Mouse (Mus musculus) urinary bladder, postnatal 10 days (tissue): ENCODE data around the gene Cd3e.

Experiments
- DNase-seq: peaks from one replicate; pipeline ENCODE4 v3.0.0; 2022; ENCODE audit warnings: low spot score

The Cd3e gene

DNA sequence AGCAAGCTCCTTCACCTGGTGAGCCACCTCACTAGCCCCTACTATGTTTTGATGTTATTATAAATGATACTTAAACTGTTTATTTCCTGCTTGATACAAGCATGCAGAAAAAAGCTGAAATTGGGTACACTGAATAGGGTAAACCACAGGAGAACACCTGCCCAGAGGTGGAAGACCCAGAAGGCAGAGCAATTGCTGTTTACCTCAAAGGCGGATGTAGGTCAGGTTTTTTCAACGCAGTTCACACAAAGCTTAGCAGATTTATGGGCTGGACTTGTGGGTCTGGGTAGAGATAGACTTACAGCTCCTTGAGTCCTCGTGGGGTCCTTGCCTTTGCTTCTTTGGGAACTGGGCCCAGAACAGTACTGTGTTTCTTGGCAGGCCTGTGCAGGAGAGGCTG is 6.4 kb upstream of the Cd3e start:
- no peak for DNase-seq

DNA sequence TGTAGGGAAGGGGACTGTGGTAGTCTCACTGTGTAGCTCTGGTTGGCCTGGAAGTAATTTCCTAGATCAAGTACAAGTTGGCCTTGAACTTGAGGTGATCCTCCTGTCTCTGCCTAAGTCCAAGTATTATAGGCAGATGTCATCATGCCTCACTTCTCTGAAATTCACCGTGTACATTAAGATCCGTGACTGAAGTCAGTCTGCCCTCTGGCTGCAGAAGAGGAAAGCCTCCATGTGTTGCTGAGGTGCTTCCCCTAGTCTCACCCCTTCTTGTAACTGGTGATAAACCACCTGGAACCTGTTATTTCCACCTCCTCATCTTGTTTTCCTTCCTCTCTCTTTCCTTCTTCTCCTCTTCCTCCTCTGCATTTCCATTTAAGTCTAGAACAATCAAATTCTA is 5.5 kb upstream of the Cd3e start:
- DNase-seq: no peak

DNA sequence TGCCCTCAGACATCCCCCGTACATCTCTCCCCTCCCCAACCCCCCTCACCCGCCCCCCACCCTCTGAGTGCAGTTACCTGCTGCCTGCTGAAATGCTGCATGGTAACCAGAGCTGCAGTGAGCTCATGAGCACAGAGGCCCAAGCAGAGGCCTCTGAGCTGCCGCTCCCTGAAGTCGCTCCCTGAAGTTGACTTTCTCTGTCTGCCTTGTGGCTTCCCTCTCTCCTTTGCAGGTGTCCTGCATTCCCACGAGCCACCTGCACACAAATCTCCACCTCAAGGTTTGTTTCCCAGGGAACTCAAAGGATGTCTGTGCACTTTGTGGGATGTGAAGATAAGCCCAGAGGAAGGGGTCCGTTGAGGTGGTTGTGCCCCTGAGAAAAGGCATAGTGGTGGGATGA is 1.9 kb upstream of the Cd3e start:
- no peak for DNase-seq

DNA sequence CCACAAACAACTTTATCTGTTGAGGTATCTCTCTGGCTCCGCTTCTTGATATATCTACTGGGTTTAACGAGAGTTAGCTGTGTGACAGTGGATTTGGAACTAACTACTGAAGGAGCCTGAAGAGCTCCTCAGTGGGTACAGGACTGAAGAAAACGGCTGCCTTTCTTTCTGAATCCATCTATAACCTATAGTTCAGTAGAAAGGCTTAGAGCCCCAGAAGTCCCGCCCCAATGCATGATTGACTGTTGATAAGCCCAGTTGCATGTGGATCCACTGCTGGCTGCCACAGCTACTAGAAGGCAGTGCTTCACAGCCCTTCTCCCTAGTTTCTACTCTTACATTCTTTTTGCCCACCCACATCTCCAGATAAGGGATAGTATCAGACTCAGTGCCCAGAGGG is 1.0 kb upstream of the Cd3e start:
- no peak for DNase-seq

DNA sequence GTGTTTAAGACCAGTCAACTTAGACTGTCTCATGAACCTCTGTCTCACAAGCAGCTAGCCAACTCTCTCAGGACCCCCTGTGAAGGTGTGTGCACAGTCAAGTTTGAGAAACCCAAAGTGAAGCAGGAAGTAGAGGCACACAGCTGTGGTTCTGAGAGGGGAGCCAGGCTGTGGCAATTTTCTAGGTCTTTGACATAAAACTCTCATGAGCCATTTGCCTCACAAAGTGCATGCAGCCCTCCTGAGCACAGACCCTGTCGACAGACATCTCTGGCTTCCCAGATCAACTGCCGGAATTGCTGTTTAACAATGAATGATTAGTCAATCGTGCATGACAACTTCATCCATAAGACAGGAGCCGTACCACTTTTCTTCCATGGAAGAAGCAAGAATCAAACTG is 1.1 kb downstream of the Cd3e start:
- DNase-seq: no peak

DNA sequence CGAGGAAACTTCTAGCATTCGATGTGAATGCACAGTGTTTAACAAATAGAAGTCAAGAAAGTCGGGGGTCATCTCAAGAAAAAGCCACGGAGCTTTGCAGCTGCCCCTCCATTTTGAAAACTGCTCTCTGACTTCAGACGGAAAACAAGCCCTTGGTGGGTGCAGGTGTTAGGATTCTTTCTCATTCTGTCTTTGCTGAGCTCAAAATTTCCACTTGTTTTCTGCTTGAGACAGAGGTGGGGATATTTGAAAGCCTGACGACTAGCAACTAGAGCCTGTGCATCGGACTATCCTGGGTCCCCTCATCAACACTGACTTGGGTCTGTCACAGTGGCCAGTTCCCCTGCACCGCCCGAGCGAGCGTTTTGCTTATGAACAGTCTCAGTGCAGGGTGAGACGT is 2.0 kb downstream of the Cd3e start:
- no peak for DNase-seq

DNA sequence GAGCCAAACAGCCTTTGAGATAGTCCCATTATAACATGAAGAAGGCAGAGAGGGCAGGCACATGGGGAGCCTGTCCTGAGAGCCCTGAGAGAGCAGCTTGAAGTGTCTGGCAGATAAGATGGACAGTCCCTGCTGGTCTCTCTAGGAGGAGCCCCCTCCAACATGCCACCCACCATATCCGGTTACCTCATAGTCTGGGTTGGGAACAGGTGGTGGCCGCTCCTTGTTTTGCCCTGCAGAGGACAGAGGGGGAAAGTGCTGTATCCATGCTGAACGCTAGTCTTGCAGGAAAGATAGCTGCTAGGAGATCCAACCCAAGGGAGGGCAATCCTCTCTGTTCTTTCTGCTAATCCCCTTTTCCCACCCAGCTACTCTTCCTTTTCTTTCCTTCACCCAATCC is 9.2 kb downstream of the Cd3e start:
- no peak for DNase-seq

DNA sequence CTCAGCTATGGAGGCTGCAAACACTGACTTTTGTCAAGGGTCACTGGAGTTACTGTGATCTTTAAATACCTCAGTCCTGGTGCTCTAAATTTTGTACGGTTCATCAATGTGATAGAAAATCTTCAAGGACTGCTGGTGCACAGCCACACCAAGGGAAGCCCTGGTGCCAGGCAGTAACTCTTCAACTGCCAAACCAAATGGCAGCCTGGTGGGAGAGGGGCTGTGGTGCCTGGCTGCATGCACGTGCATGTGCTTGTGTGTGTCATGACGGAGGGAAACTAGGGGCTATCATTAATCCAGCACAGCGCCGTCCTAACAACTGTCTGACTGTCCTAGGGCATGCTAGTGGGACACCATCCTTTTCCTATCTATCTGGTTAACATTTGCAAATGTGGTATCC is 9.7 kb downstream of the Cd3e start:
- DNase-seq: no peak

DNA sequence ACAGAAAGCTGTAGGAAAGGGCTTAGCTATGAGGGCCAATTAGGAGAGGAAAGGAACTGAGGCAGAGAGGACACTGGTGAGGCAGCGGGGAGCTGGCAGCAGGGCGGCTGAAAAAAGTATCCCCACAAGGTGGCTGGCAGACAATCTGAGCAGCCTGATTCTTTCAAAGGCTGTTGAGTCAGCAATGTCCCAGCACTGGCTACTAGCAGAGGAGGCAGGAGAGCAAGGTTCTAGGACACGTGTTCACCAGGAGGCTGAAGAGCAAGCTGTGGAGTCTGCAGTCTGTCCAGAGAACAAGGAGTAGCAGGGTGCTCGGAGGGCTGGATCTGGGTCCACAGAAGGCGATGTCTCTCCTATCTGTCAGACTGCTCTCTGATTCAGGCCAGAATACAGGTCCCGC is 10.3 kb downstream of the Cd3e start:
- no peak for DNase-seq

DNA sequence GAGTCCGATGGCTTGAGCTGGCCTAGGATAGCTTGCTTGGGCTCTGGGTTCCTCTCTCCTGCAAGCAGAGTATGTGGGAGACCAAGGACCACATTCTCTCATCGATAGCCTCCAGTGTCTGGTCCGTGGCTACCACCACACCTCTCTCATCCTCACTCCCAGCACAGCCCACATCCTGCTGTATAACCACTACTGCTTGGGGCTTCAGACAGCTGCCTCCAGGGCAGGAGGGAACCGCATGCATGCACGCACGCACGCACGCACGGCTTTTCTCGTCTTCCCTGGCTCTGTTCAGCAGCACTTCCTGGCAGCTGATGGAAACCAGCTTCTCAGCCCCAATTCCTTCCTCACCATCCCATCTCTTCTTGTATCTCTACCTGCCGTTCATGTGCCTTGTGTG is 11.3 kb downstream of the Cd3e start:
- no peak for DNase-seq

DNA sequence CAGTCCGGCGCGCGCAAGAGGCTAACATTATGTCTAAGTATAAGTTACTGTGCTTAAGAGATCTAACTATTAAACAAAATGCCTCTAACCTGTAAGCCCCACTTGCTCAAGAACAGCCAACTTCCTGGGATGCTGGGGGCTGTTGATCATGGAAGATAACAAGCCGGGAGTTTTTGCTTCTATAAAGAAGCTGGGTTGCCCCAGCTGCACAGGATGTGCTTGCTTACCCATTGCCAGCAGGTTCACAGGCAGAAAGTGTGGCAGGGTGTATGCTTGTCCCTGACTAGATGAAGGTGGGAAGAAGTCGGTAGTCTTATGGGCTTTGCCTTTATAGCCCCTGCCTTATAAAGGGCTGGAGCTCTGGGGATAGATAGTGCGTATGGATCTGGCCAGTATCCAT is 12.8 kb downstream of the Cd3e start:
- DNase-seq: no peak

DNA sequence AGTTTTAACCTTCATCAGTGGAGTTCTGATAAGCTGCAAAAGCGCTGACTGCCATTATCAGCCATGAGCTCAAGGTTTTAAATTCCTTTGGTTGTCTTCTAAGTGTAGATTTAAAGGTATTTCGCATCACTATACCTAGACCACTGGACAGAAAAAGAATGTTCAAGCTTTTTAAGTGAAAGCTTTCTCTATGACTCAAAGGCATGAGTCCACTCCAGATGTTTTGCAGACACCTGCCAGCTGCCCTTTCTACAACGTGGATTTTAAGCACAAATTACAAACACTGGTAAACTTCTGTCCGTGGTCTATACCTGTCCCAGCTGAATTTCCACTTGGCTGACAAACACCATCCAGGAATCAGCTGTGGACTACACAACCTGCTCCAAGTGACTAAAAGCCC is 14.5 kb downstream of the Cd3e start:
- DNase-seq: no peak

DNA sequence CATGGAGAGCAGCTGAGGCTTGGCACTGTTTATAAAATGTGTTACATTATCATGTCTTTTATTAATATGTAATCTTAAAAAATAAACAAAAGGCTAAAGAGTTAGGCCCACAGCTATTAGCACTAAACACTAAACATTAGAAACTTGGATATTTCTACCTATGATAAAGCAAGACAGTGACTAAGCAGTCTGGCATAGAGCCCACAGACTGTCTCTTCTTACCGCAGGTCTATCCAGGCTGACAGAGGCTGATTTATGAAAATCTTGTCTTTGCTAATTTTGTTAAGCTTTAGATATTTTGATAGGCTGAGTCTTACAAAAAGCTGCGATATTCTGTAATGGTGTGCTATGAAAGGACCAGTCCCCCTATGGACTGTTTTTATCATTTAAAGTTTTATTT is 16.2 kb downstream of the Cd3e start:
- DNase-seq: no peak

DNA sequence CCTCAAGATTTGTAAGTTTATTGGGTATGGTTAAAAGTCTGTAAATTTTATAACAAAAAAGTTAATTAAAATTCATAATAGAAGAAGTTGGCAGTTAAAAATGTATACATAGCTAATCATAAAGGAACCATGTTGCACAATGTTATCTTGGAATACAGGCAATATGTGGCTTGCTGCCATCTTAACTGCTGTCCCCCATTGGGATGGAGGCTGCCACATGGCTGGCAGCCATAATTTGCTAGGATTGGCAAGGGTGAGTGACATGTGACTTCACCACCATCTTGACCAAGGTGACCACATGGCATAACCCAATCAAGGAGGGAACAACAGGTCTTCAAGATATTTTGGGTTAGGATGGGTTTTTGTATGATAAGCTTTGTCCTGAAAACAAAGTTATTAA is 17.2 kb downstream of the Cd3e start:
- no peak for DNase-seq

DNA sequence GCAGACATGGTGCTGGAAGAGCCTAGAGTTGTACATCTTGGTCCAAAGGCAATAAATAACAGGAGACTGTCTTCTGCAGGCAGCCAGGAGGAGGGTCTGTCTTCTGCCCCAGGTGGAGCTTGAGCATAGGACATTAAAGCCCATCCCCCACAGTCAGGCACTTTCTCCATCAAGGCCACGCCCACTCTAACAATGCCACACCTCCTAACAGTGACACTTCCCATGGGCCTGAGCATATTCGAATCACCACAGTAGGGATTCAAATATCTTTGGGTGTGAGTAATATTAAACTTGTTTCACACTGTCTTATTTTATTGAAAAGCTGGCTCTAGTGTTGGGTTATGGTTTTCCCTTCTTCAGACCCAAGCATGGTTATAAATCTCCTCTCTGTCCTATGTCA is 17.6 kb downstream of the Cd3e start:
- no peak for DNase-seq

DNA sequence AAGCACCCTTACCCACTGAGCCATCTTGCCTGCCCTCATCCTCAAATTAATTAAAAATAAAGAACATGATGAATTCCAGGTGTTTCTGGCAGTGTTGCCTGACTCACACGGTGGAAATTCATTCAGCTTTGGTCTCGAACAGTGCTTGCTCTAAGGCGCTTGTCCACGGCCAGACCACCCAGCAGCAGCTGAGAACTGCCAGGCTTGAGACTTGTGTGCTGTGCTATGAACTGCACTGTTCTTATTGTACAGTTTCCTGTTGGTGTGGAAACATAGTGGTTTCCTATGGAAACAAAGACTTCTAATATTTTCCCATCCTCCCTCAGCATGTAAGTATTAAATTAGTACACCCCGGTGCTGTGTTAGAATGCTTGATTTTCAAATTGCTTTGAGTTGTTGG is 22.5 kb downstream of the Cd3e start:
- DNase-seq: no peak

DNA sequence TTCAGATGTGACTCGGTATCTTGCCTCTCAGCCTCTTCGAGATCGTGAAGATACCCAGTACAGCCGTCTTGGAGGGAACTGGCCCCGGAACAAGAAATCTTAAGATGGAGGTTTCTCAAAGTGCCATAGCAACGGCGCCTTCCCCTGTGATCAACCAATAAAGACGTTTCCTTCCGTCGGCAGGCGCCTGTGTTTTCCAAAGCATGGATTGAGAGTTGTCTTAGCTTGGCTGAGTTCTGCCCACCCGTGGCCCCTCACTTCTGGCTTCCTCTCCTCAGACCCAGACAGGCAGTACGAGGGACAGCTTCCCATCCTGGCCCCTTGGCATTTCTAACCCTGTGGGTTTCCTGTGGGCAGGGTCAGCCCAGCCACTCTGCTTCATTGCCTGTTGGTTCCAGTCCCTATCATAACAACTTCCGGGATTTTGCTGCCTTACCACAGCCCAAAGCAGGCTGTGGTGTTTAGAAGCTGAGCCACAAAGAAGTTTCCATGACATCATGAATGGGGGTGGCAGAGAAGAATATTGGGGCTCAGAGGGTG is 23.1 kb downstream of the Cd3e start:
- DNase-seq: no peak

DNA sequence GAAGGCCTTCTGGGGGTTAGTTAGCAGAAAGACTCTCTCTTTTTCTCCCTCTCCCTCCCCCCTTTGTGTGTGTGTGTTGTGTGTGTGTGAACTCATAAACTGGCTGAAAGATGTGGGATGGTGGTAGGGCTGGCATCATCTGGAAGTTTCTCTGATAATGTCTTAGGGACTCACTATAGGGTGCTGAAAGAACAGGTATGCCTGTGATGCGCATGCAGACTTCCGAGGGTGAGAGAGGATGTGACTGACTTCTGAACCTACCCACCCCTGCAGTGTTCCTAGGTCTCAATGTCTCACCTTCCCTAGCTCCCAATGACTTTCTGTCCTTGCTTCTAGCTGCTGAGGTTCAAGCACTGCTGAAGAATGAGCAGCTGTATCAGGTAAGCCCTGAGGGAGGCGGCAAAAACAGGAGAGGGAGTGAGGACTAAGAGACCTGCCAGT is 23.7 kb downstream of the Cd3e start:
- no peak for DNase-seq

DNA sequence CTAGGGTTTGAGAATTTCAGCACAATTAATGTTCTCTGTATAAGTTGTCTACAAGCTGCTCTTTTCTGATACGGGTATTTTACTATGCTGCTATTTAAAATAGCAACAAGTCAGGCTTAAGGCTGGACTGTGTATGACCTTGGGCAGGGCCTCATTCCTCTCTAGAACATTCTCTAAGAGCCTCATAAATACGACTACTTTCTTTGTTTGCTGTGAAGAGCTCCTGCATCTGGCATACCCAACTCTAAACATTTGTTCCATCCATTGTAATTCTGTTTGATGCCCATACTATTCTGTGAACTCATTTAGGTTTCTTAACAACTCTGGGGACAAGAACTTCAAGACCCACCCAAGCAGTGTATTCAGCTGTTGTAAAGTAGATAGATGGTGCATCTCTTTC is 26.4 kb downstream of the Cd3e start:
- no peak for DNase-seq

DNA sequence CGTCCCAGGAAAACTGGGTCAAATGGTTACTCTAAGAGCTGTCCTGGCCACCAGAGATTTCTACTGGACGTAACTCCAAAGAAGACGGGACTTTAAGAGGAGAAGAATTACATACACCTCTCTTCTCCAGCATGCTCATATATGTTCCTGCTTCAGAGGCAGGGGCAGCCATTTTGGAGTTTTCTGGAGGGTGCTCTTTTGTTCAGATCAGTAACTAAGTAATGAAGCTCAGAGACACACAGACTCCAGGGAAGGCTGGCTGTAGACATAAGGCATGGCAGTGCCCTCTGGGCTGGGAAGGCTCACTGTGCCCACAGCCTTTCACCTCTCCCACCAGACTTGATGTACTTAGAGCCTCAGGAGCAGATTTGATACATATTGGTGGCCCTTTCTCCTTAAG is 26.9 kb downstream of the Cd3e start:
- no peak for DNase-seq

DNA sequence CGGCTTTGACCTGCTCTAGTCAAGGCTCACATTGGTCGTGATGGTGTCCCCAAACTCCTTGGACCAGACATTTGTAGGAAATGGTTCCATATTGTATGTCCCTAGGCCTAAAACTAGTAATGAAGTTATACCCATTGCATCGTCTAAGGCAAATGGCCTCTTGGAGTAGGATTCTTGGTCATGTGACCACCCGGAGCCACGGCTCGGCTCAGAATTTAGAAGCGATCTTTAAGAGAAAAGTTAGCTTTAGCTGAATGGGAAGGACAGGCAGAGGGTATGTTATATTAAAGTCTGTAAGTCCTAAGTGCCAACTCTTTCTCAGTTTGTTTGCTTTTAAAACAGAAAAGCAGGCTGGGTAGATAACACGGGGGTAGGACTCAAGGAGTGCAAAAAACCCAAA is 27.3 kb downstream of the Cd3e start:
- no peak for DNase-seq

DNA sequence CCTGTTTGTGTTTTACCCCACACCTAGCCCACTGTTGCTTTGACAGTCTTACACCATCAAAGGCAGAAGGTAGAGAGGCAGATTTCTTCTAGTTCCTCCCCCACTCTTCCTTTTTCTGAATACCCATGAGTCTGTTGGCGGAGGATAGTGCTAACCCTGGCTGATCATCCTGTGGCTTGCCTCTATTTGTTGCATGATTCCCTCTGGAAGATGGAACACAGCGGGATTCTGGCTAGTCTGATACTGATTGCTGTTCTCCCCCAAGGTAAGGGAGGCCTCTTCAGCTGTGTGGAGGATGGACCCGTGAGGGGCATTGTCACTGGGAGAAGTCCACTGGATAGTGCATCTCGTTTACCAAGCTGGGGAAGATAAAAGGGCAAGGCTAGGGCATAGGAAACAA is 27.8 kb downstream of the Cd3e start, which contains the start of gene Cd3d:
Cd3d (plus strand) TSS at position 111 of the 400 bp plus-strand sequence.
- no peak for DNase-seq

DNA sequence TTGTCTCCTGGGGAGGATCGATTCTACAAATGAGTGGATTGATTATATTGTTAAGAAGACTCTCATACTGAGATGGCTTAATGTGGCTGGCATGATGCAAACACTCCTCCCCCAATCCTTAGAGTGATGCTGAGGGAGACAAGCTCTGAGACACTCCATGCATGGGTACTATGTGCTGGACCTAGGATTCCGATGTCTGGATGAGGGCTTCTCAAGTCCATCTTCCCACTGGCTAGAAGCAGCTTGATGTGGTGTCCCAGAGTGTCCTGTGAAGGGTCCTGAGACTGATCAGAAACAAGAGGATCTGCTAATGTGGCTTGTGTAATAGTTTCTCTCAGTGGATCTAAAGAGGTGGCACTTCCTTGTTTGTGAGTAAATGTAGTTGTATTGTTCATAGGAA is 28.3 kb downstream of the Cd3e start:
- DNase-seq: no peak

DNA sequence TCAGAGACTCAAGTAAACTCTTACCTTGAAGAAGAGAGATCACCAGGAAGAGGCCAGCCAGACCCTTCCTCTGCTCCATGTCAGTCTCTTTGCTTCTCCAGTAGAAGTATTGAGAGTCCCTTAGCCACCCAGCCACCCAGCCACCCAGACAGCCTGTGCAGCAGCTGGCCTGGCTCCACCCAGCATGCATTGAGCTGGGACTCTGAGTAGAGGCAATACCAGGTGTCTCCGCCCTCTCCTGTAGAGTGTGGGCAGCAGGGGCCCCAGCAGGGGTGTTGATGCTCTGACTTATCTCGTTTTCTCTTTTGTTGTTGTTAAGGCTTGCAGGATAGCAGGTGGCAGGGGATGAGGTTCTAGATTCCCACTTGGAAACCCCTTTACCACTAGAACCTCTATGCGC is 29.2 kb downstream of the Cd3e start, which contains the start of gene Cd3g:
Cd3g (minus strand) TSS at position 190 of the 400 bp plus-strand sequence.
- DNase-seq: no peak

DNA sequence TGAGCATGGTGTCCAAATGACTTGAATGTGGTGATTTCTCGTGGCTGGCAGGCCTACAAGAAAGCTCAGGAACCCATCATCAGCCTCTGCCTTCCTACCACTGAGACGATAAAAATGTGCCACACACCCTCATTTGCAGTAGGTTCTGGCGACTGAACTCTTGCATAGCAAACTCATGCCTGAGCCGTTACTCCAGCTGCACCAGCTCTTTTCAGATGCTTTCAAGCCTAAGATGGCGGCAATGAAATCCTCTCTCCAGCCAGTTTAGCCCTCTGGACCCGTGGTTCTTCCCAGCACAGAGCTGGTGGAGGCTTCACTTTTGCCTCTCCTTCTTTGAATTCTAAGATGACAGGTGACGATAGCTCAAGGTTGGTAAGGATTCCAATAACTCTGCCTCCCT is 29.6 kb downstream of the Cd3e start:
- no peak for DNase-seq
